Mouse (Mus musculus): Measurements from ENCODE around the gene Catip. TPM values are rescaled to one million over a fixed set of nuclear protein-coding genes. Genes with fewer than 3 reads are reported as not detected.
"Not testable (repeated sequence)": the region's sequence is repeated elsewhere in the genome, so short reads cannot be mapped to it uniquely, and the experiment has no call there.

The Catip gene
- polyA plus RNA-seq, 1 experiment from 2014 or later, result 1.2 TPM

DNA sequence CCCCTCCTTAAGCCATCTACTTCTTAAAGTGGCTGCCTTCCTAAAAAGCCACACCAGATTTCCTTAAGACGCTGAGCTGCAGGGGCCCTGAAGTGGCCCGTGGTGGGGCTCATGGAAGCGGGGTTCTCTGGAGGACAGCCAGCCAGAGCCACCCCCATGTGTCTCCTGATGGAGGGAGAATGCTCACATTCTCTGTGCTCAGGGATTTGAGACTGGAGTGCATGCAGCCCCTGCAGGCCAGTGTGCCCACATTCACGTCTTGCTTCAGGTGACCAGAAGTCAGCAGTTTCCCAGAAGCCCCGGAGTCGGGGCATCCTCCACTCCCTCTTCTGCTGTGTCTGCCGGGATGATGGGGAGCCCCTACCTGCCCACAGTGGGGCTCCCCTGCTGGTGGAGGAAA is 31.1 kb downstream of the Catip start:
- WGBS, result 35% methylated on average over 7 of the region's 7 CpGs
- Histone ChIP-seq H3K4me2 (ENCODE audit: low read length) (peak overlapping the region; percentile 93), H3K36me3 (ENCODE audit: control insufficient read depth, insufficient read depth) (no peaks in the 10 kb centered on the region), H3K27me3 (replicated peaks; ENCODE audit: control insufficient read depth, insufficient read depth, low read length) (no peaks in the 10 kb centered on the region; the same call in none of the 2 replicates), H3K4me1 (replicated peaks; ENCODE audit: control insufficient read depth, insufficient read depth, low read length) (peaks cover 31% of the 10 kb centered on the region), H3K9ac (replicated peaks; ENCODE audit: low read depth, low read length) (peak overlapping the region; percentile 78), H3K27ac (ENCODE audit: low read length) (no peak overlapping the region), H3K9me3 (ENCODE audit: control insufficient read depth, low read length) (no peaks in the 10 kb centered on the region), H3K4me3 (replicated peaks; ENCODE audit: low read length) (peak overlapping the region; percentile 91)
- ATAC-seq, result no peak

DNA sequence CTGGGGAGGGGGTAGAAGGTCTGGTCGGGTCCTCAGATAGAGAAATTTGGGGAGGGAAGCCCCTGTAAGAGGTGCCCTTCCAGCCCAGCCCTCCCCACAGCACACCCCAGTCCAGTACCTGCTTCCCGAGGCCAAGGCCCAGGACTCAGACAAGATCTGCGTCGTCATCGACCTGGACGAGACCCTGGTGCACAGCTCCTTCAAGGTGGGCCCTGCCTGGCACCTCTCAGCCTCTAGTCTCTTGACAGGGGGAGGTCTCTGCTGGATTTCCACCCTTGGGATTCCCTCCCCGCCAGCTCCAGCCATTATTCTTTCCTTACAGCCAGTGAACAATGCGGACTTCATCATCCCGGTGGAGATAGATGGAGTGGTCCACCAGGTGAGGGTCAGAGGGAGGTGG is 31.8 kb downstream of the Catip start:
- Histone ChIP-seq H3K4me3 (replicated peaks; ENCODE audit: low read length) (no peak overlapping the region), H3K9ac (replicated peaks; ENCODE audit: low read depth, low read length) (no peak overlapping the region), H3K4me2 (ENCODE audit: low read length) (no peak overlapping the region), H3K9me3 (ENCODE audit: control insufficient read depth, low read length) (no peaks in the 10 kb centered on the region), H3K27me3 (replicated peaks; ENCODE audit: control insufficient read depth, insufficient read depth, low read length) (no peaks in the 10 kb centered on the region; the same call in none of the 2 replicates), H3K27ac (ENCODE audit: low read length) (no peak overlapping the region), H3K4me1 (replicated peaks; ENCODE audit: control insufficient read depth, insufficient read depth, low read length) (peaks cover 32% of the 10 kb centered on the region), H3K36me3 (ENCODE audit: control insufficient read depth, insufficient read depth) (no peaks in the 10 kb centered on the region)
- WGBS, result 90% methylated on average over 9 of the region's 9 CpGs
- no peak for ATAC-seq

DNA sequence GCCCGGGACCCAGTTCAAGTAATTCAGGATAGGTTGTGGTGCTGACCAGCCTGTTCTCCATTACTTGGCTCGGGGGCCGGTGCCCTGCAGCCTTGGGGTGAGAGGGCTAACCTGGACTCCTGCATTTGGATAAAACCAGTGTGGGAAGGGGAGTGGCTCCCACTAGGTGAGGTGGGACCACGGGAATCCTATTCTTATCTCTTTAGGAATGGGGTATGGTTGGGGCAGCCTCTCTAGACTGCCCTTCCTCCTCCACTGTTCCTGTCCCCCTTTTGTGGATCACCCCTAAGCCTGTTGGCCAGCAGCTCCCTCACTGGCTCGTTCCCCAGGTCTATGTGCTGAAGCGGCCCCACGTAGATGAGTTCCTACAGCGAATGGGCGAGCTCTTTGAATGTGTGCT is 32.4 kb downstream of the Catip start:
- ATAC-seq, result no peak
- WGBS, result 88% methylated on average over 9 of the region's 9 CpGs
- Histone ChIP-seq H3K9ac (replicated peaks; ENCODE audit: low read depth, low read length) (no peak overlapping the region), H3K36me3 (ENCODE audit: control insufficient read depth, insufficient read depth) (no peaks in the 10 kb centered on the region), H3K4me1 (replicated peaks; ENCODE audit: control insufficient read depth, insufficient read depth, low read length) (peaks cover 32% of the 10 kb centered on the region), H3K9me3 (ENCODE audit: control insufficient read depth, low read length) (no peaks in the 10 kb centered on the region), H3K27me3 (replicated peaks; ENCODE audit: control insufficient read depth, insufficient read depth, low read length) (no peaks in the 10 kb centered on the region; the same call in none of the 2 replicates), H3K27ac (ENCODE audit: low read length) (no peak overlapping the region), H3K4me2 (ENCODE audit: low read length) (no peak overlapping the region), H3K4me3 (replicated peaks; ENCODE audit: low read length) (no peak overlapping the region)

DNA sequence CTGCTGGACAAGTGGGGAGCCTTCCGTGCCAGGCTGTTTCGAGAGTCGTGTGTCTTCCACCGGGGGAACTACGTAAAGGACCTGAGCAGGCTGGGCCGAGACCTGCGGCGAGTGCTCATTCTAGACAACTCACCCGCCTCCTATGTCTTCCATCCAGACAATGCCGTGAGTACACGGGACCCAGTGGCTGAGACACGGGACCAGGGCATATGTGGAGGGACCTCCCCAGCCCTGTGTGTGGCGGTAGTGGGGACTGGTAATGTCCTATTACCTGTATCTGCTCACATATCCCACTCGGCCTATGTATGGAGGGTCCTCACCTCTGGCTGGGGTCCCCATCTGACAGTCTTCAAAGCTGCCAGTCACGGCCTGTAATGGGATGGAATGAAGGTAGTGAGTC is 33.0 kb downstream of the Catip start:
- no peaks in the 10 kb centered on the region for H3K9me3 ChIP-seq (ENCODE audit: control insufficient read depth, low read length)
- ATAC-seq, result no peak
- H3K4me2 ChIP-seq (ENCODE audit: low read length), result no peak overlapping the region
- H3K9ac ChIP-seq (replicated peaks; ENCODE audit: low read depth, low read length), result no peak overlapping the region
- 89% methylated on average over 15 of the region's 15 CpGs for WGBS
- H3K4me1 ChIP-seq (replicated peaks; ENCODE audit: control insufficient read depth, insufficient read depth, low read length), result peaks cover 32% of the 10 kb centered on the region
- no peaks in the 10 kb centered on the region for H3K36me3 ChIP-seq (ENCODE audit: control insufficient read depth, insufficient read depth)
- no peaks in the 10 kb centered on the region; the same call in none of the 2 replicates for H3K27me3 ChIP-seq (replicated peaks; ENCODE audit: control insufficient read depth, insufficient read depth, low read length)
- H3K27ac ChIP-seq (ENCODE audit: low read length), result no peak overlapping the region
- no peak overlapping the region for H3K4me3 ChIP-seq (replicated peaks; ENCODE audit: low read length)

DNA sequence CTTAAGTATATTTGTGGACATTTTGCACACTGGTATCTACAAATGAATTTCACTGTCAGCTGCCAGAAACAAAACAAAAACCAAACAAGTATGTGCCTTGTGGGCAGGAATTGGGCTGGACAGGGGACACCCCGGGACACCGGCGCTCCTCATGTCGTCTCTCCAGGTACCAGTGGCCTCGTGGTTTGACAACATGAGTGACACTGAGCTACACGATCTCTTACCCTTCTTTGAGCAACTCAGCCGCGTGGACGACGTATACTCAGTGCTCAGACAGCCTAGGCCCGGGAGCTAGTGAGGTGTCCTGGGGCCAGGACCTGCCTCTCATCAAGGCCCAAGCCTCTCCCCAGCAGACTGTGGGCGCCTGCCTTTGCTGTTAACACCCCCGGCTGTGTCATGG is 33.4 kb downstream of the Catip start:
- 84% methylated on average over 13 of the region's 13 CpGs for WGBS
- no peak overlapping the region for H3K27ac ChIP-seq (ENCODE audit: low read length)
- no peaks in the 10 kb centered on the region for H3K9me3 ChIP-seq (ENCODE audit: control insufficient read depth, low read length)
- no peak overlapping the region for H3K9ac ChIP-seq (replicated peaks; ENCODE audit: low read depth, low read length)
- H3K27me3 ChIP-seq (replicated peaks; ENCODE audit: control insufficient read depth, insufficient read depth, low read length), result no peaks in the 10 kb centered on the region; the same call in none of the 2 replicates
- no peak for ATAC-seq
- H3K36me3 ChIP-seq (ENCODE audit: control insufficient read depth, insufficient read depth), result no peaks in the 10 kb centered on the region
- peaks cover 29% of the 10 kb centered on the region for H3K4me1 ChIP-seq (replicated peaks; ENCODE audit: control insufficient read depth, insufficient read depth, low read length)
- H3K4me2 ChIP-seq (ENCODE audit: low read length), result no peak overlapping the region
- H3K4me3 ChIP-seq (replicated peaks; ENCODE audit: low read length), result no peak overlapping the region

DNA sequence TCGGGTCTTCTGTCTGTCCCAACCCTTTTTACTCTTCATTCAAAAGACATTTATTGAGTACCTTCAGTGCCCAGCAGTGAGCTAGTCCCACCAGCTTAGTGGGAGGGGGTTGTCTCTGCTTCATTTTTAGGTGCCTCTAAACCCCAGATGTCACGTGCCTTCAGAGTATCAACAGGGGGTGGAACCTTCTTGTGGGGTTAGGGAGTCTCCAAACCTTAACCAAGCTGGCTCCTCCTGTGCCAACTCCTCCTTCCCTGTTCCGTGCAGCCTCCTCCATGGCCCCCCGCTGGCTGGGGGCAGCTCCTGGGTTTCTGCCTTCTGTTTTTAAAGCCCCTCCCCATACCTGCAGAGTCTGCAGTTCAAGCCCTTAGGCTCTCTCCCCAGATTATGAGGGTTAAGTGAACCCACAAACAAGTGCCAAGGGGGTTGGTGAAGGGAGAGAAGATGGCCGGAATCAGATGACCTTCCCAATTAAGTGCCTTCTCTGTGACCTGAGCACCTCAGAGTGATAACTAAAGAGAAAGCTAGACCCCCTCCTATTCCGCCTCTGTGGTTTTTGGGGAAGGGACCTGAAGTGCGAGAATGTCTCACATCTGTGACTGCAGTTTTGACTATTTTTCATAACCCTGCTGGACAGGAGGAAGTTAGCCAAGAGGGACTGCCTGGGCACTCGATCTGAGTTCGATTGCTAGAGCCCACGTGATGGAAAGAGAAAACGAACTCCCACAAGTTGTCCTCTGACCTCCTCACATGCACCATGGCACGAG is 34.7 kb downstream of the Catip start:
- not testable (repeated sequence) for ATAC-seq; H3K9ac ChIP-seq (replicated peaks; ENCODE audit: low read depth, low read length); H3K36me3 ChIP-seq (ENCODE audit: control insufficient read depth, insufficient read depth); H3K27ac ChIP-seq (ENCODE audit: low read length); H3K27me3 ChIP-seq (replicated peaks; ENCODE audit: control insufficient read depth, insufficient read depth, low read length); H3K9me3 ChIP-seq (ENCODE audit: control insufficient read depth, low read length)
- peak overlapping the region; percentile 86 for H3K4me2 ChIP-seq (ENCODE audit: low read length)
- H3K4me1 ChIP-seq (replicated peaks; ENCODE audit: control insufficient read depth, insufficient read depth, low read length), result peaks cover 19% of the 10 kb centered on the region
- H3K4me3 ChIP-seq (replicated peaks; ENCODE audit: low read length), result peak overlapping the region; percentile 57
- 7% methylated on average over 11 of the region's 12 CpGs for WGBS

DNA sequence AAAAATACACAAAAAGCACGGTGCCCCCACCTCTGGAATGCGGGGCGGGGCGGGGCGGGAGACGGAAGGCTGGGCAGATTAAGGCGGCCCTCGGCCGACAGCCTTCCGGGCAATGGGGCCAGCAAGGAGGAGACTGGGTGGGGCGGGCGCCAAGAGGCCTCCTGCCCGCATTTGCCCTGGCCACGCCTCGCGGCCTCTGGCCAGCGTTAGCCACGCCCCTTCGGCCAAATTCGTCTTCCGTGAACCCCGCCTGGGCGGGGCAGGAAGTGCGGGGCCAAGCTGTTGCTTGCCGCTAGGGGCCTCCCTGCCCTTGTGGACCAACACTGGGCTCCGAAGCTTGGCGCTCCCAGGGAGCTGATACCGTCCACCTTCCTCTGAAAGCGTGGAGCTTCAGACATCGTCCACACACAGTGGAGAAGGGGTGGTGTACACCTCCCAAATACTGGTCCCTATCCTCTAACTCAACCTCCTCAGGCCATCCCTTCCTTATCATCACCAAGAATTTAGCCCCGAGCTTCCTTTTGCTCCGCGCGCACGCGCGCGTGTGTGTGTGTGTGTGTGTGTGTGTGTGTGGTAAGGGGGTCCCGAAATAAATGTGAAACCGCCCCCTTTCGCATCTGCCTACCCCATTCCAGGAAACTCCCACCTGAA is 35.5 kb downstream of the Catip start:
- Histone ChIP-seq H3K9ac (replicated peaks; ENCODE audit: low read depth, low read length) (peak overlapping the region; percentile 66), H3K27ac (ENCODE audit: low read length) (peak overlapping the region; percentile 5; the same call in 1 of the 2 replicates), H3K4me3 (replicated peaks; ENCODE audit: low read length) (peak overlapping the region; percentile 57), H3K4me2 (ENCODE audit: low read length) (peak overlapping the region; percentile 86), H3K9me3 (ENCODE audit: control insufficient read depth, low read length) (no peaks in the 10 kb centered on the region), H3K36me3 (ENCODE audit: control insufficient read depth, insufficient read depth) (no peaks in the 10 kb centered on the region), H3K4me1 (replicated peaks; ENCODE audit: control insufficient read depth, insufficient read depth, low read length) (peaks cover 15% of the 10 kb centered on the region), H3K27me3 (replicated peaks; ENCODE audit: control insufficient read depth, insufficient read depth, low read length) (no peaks in the 10 kb centered on the region)
- ATAC-seq, result peak; percentile 86
- WGBS, result 0% methylated on average over 41 of the region's 41 CpGs

DNA sequence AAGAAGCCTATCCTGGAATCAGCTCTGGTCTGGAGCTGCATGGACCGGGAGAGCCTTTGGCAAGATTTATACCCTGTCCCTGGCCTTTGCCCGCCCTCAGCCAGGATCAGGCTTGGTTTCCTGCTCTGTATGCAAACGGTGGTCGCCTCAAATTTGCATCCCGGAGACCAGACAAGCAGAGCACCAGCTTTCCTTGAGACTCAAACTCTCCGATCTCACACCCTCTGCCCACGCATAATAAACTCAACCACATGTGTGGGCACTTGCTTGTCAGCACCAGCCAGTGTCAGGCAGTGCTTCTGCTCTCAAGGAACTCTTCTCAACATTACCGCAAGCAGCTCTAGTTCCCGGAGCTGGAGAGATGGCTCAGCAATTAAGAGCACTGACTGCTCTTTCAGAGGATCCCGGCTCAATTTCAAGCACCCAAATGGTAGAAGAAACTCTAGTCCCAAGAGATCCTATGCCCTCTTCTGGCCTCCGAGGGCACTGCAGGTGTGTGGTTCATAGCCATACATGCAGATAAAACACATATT is 36.1 kb downstream of the Catip start:
- WGBS, result 4% methylated on average over 11 of the region's 11 CpGs
- Histone ChIP-seq H3K27me3 (replicated peaks; ENCODE audit: control insufficient read depth, insufficient read depth, low read length) (no peaks in the 10 kb centered on the region), H3K4me3 (replicated peaks; ENCODE audit: low read length) (peak overlapping the region; percentile 57), H3K4me1 (replicated peaks; ENCODE audit: control insufficient read depth, insufficient read depth, low read length) (peaks cover 9% of the 10 kb centered on the region), H3K9me3 (ENCODE audit: control insufficient read depth, low read length) (no peaks in the 10 kb centered on the region), H3K36me3 (ENCODE audit: control insufficient read depth, insufficient read depth) (no peaks in the 10 kb centered on the region), H3K9ac (replicated peaks; ENCODE audit: low read depth, low read length) (peak overlapping the region; percentile 66), H3K4me2 (ENCODE audit: low read length) (peak overlapping the region; percentile 86), H3K27ac (ENCODE audit: low read length) (peak overlapping the region; percentile 5; the same call in 1 of the 2 replicates)
- ATAC-seq, result peak; percentile 39

DNA sequence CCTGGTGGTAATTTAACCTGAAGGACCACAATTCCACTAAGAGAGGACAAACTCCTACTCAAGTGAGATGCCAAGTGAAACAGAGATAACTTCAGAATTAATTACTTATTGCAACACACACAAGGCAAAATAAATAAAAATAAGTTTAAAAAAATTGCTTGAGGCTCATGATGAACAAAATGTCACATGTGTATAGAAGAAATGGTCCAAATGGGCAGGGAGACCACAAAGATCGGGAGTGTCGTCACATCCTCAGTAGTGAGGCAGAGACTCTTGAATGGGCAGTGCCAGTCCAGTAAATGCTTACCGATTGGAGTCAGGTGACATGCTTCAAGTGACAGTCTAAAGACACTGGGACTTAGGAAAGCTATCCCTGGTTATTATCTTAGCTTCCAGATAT is 38.6 kb downstream of the Catip start:
- H3K9ac ChIP-seq (replicated peaks; ENCODE audit: low read depth, low read length), result no peak overlapping the region
- H3K27ac ChIP-seq (ENCODE audit: low read length), result no peak overlapping the region
- 84% methylated on average over 3 of the region's 3 CpGs for WGBS
- no peaks in the 10 kb centered on the region for H3K27me3 ChIP-seq (replicated peaks; ENCODE audit: control insufficient read depth, insufficient read depth, low read length)
- H3K9me3 ChIP-seq (ENCODE audit: control insufficient read depth, low read length), result no peaks in the 10 kb centered on the region
- no peak for ATAC-seq
- H3K4me3 ChIP-seq (replicated peaks; ENCODE audit: low read length), result no peak overlapping the region
- H3K4me2 ChIP-seq (ENCODE audit: low read length), result no peak overlapping the region
- no peaks in the 10 kb centered on the region for H3K36me3 ChIP-seq (ENCODE audit: control insufficient read depth, insufficient read depth)
- H3K4me1 ChIP-seq (replicated peaks; ENCODE audit: control insufficient read depth, insufficient read depth, low read length), result peaks cover 5% of the 10 kb centered on the region

Measured in forebrain, embryonic 16.5 days (tissue).